Mouse (Mus musculus) hematopoietic stem cell, adult 5-6 weeks (primary cell): ENCODE results near the gene Folr2. TPM values are rescaled to one million over a fixed set of nuclear protein-coding genes. Genes with fewer than 3 reads are reported as not detected.

Experiments
- total RNA-seq: library from RNA; stranded (forward); fragments of 172-1452, 232-1000 nt; gene quantifications from 2 replicates; pipeline ENCODE4 v1.2.3, GENCODE M21; 2017

The Folr2 gene
- total RNA-seq, 1 experiment from 2014 or later: not detected

Other genes with a start within 250 kb of the Folr2 start
- 20.1 and 21.3 TPM in 2 replicates for gene Clpb, start 193.6 kb downstream of the Folr2 start, total RNA-seq
- not detected in 2 replicates for gene Phox2a, start 38.9 kb downstream of the Folr2 start, total RNA-seq
- gene Inppl1, start 19.0 kb downstream of the Folr2 start, total RNA-seq: 11.0 and 11.9 TPM in 2 replicates
- gene Anapc15, start 6.5 kb upstream of the Folr2 start, total RNA-seq: 51.8 and 69.3 TPM in 2 replicates
- not detected in 2 replicates for gene Folr1, start 13.6 kb upstream of the Folr2 start, total RNA-seq
- gene Lamtor1, start 48.7 kb upstream of the Folr2 start, total RNA-seq: 42.7 and 71.2 TPM in 2 replicates
- gene Tomt, start 49.2 kb upstream of the Folr2 start, total RNA-seq: 0.13 and 0.84 TPM in 2 replicates
- gene Lrrc51, start 76.7 kb upstream of the Folr2 start, total RNA-seq: 2.4 and 3.2 TPM in 2 replicates
- gene Numa1, start 76.9 kb upstream of the Folr2 start, total RNA-seq: 315 and 392 TPM in 2 replicates
- 3.9 and 4.7 TPM in 2 replicates for gene Il18bp, start 161.5 kb upstream of the Folr2 start, total RNA-seq
- 10.9 and 12.1 TPM in 2 replicates for gene Rnf121, start 208.3 kb upstream of the Folr2 start, total RNA-seq
- 38.6 and 41.2 TPM in 2 replicates for gene Xndc1, start 208.3 kb upstream of the Folr2 start, total RNA-seq
- 1.6 and 2.0 TPM in 2 replicates for gene Xntrpc, start 208.5 kb upstream of the Folr2 start, total RNA-seq
- not detected in 2 replicates for gene Trpc2, start 225.9 kb upstream of the Folr2 start, total RNA-seq
- 0.55 and 1.5 TPM in 2 replicates for gene Art1, start 244.5 kb upstream of the Folr2 start, total RNA-seq